Mouse (Mus musculus) lung, embryonic 16.5 days (tissue): ENCODE measurements around the gene Tulp4. TPM values are rescaled to one million over a fixed set of nuclear protein-coding genes. Genes with fewer than 3 reads are reported as not detected.
"Not testable (repeated sequence)": the region's sequence is repeated elsewhere in the genome, so short reads cannot be mapped to it uniquely, and the experiment has no call there.

Experiments
- ATAC-seq: fragments of 200-750 bp; cut with Nextera tagmentation; 2 replicates; pipeline ENCODE4 v1.8.0; 2017; ENCODE audit warnings: low read depth, mild to moderate bottlenecking, moderate library complexity
- H3K27ac ChIP-seq: fragments of 300-500 bp; sonication (generic); 2 replicates; pipeline ENCODE4 v1.5.1; 2014; ENCODE audit warnings: mild to moderate bottlenecking, control low read depth, low read length
- H3K27me3 ChIP-seq: fragments of 300-500 bp; sonication (generic); 2 replicates; pipeline ENCODE4 v1.6.1; 2014; ENCODE audit warnings: low read depth, low read length, mixed read lengths; ENCODE audit not compliant: control insufficient read depth, insufficient read depth
- H3K36me3 ChIP-seq: fragments of 300-500 bp; sonication (generic); 2 replicates; pipeline ENCODE4 v1.6.1; 2014; ENCODE audit warnings: low read length; ENCODE audit not compliant: control insufficient read depth, insufficient read depth
- H3K4me1 ChIP-seq: fragments of 300-500 bp; sonication (generic); replicated peaks from 2 replicates; pipeline ENCODE4 v1.6.1; 2014; ENCODE audit warnings: low read length, mixed read lengths; ENCODE audit not compliant: control insufficient read depth, insufficient read depth
- H3K4me2 ChIP-seq: fragments of 300-500 bp; sonication (generic); 2 replicates; pipeline ENCODE4 v1.6.1; 2014; ENCODE audit warnings: low read depth, low read length, control low read depth
- H3K4me3 ChIP-seq: fragments of 300-500 bp; sonication (generic); 2 replicates; pipeline ENCODE4 v1.5.1; 2014; ENCODE audit warnings: mild to moderate bottlenecking, low read length, control low read depth
- H3K9ac ChIP-seq: fragments of 300-500 bp; sonication (generic); 2 replicates; pipeline ENCODE4 v1.6.1; 2014; ENCODE audit warnings: low read length, control low read depth
- H3K9me3 ChIP-seq: fragments of 300-500 bp; sonication (generic); 2 replicates; pipeline ENCODE4 v1.6.1; 2016; ENCODE audit warnings: low read length; ENCODE audit not compliant: control insufficient read depth
- WGBS: fragments of 180-500 bp; shearing (Covaris S2); extraction: QIAGEN DNeasy Blood & Tissue Kit; methylation state at CpG from one replicate; pipeline ENCODE4 v1.1.7; 2014; 5-methylcytosine and 5-hydroxymethylcytosine counted together
- polyA plus RNA-seq: library from polyadenylated mRNA; unstranded; fragments of >200 nt; fragmentation: Nextera tagmentation; extraction: Ambion mirVana; gene quantifications from 2 replicates; pipeline ENCODE4 v1.2.1, GENCODE M21; 2015

Tulp4 gene
- polyA plus RNA-seq, 1 experiment from 2014 or later = 56.0 TPM

DNA sequence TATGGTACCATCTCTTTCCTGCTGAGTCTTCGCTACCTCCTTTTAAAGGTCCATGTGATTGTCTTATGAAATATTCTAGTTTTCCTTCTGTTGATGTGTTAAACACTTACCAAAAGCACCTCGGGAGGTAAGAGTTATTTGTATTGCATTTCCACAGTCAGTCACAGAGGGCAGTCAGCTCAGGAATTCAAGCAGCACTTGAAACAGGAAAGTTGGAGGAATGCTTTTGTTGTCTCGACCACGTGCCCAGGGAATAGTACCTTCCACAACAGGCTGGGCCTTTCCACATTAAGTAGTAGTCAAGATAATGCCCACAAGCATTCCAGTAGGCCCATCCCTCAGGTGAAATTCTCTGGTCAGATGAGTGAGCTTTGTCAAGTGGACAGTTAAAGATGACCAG lies 97.6 kb downstream of the Tulp4 start:
- H3K4me1 ChIP-seq = no peaks in the 10 kb centered on the region
- peak; percentile 71; the same call in 1 of the 2 replicates for ATAC-seq
- no peak overlapping the region for H3K4me2 ChIP-seq
- peak overlapping the region; percentile 45; the same call in 1 of the 2 replicates for H3K27ac ChIP-seq
- H3K27me3 ChIP-seq = no peaks in the 10 kb centered on the region
- no peak overlapping the region for H3K9ac ChIP-seq
- no peaks in the 10 kb centered on the region for H3K9me3 ChIP-seq
- 36% methylated on average over 4 of the region's 4 CpGs for WGBS
- peaks cover 6% of the 10 kb centered on the region for H3K36me3 ChIP-seq
- no peak overlapping the region for H3K4me3 ChIP-seq

DNA sequence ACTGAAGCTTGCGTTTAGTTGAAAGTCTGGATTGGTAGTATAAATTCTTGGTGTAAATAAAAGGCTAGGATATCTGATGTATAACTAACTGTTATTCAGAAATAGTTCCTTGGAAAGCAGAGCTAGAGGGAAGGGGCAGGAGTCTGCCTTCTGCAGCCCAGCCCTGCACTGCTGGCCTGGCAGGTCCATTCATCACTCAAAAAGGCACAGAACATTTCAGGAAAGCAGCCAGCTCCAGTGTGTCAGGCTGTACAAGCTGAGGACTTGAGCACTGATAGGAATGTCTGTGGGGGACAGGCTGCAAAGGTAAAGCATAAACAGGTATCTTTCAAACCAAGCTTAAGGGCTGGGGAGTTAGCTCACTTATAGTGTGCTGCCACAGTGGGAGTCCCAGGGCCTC lies 105.5 kb downstream of the Tulp4 start:
- no peak for ATAC-seq
- WGBS = 83% methylated on average over 1 of the region's 1 CpGs
- Histone ChIP-seq H3K4me1 (no peaks in the 10 kb centered on the region), H3K27ac (no peak overlapping the region), H3K9me3 (no peaks in the 10 kb centered on the region), H3K27me3 (no peaks in the 10 kb centered on the region), H3K9ac (no peak overlapping the region), H3K4me3 (no peak overlapping the region), H3K4me2 (no peak overlapping the region), H3K36me3 (peaks cover 10% of the 10 kb centered on the region; the same call in 1 of the 2 replicates)

DNA sequence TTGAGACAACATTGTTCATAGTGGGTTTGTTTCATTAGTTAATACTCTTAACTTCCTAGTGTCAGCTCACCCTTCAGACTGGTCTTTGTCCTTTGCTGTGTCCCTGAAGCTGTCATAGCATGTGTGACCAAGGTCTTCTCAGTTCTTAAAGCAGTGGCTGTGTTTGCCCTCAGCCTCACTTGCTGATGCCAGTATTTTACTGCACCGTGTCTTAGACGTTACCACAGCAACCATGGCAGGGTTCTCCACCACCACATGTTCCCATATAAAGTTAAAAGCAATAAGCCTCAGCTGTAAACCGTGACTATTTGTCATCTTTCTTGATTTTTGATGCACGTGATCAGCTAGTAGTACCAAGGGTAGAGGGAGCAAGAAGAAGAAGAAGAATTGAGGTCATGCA lies 109.4 kb downstream of the Tulp4 start:
- H3K36me3 ChIP-seq = peaks cover 6% of the 10 kb centered on the region; the same call in 1 of the 2 replicates
- no peak overlapping the region for H3K9ac ChIP-seq
- no peaks in the 10 kb centered on the region for H3K27me3 ChIP-seq
- WGBS = 89% methylated on average over 4 of the region's 4 CpGs
- no peak overlapping the region for H3K4me2 ChIP-seq
- H3K9me3 ChIP-seq = no peaks in the 10 kb centered on the region
- H3K27ac ChIP-seq = no peak overlapping the region
- ATAC-seq = no peak
- no peaks in the 10 kb centered on the region for H3K4me1 ChIP-seq
- H3K4me3 ChIP-seq = no peak overlapping the region

DNA sequence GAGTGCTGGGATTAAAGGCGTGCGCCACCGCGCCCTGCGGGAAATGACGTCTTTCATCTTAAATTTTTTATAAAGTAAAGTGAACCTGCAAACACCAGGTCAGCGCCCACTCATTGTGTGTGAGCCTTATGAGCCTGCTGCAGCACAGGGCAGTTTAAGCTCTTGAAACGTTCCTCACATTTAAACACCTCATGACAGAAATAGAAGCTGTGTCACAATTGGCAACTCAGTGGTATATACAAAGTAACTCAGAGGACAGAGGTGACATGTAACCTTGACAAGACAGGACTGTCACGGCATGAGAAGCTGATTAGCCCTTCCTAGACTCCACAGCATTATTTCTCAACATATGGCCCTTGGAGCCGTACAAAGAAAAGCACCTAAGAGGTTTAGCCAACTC lies 110.3 kb downstream of the Tulp4 start:
- no peaks in the 10 kb centered on the region for H3K9me3 ChIP-seq
- no peaks in the 10 kb centered on the region for H3K27me3 ChIP-seq
- no peak overlapping the region for H3K27ac ChIP-seq
- peaks cover 6% of the 10 kb centered on the region; the same call in 1 of the 2 replicates for H3K36me3 ChIP-seq
- no peaks in the 10 kb centered on the region for H3K4me1 ChIP-seq
- no peak overlapping the region for H3K9ac ChIP-seq
- no peak for ATAC-seq
- H3K4me3 ChIP-seq = no peak overlapping the region
- 87% methylated on average over 10 of the region's 10 CpGs for WGBS
- no peak overlapping the region for H3K4me2 ChIP-seq

DNA sequence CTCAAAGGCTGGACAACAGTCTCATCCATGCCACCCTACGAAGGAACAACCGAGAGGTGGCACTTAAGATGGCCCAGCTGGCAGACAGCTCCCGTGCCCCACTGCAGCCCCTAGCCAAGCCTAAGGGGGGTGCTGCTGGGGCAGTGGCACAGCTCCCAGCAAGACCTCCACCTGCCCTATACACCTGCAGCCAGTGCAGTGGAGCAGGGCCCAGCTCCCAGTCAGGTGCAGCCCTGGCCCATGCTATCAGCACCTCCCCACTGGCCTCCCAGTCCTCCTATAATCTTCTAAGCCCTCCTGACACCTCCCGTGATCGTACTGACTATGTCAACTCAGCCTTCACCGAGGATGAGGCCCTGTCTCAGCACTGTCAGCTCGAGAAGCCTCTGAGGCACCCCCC lies 126.4 kb downstream of the Tulp4 start:
- 0 out of 2 replicates have a peak, but pooled peaks have one; percentile 43 for ATAC-seq

DNA sequence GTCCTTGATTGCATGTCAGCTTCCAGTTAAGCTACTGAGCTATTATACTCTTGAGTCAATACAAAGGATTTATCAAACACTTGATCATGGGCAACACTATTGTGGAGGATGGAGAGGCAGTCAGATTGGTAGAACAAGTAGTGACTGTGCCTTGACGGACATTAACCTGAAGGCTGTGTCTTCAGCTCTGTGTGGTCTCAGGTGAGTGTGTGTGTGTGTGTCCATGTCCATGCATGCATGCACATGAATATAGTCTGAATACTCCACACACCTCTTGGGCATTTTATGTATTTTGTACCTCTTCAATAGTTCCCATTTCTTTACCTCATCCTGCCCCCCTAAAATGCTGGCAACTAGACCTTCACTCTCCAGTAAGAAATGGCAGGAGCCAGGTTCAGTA lies 145.1 kb downstream of the Tulp4 start:
- not testable (repeated sequence) for H3K4me3 ChIP-seq, H3K36me3 ChIP-seq, H3K9ac ChIP-seq, H3K9me3 ChIP-seq, H3K4me2 ChIP-seq, H3K4me1 ChIP-seq, H3K27me3 ChIP-seq, ATAC-seq, H3K27ac ChIP-seq
- WGBS = 88% methylated on average over 1 of the region's 1 CpGs

More for the DNA sequence above, 126.4 kb downstream of the Tulp4 start:
- H3K36me3 ChIP-seq, H3K9ac ChIP-seq, H3K4me1 ChIP-seq, H3K27me3 ChIP-seq, H3K4me2 ChIP-seq, H3K4me3 ChIP-seq, H3K27ac ChIP-seq, H3K9me3 ChIP-seq: not testable (repeated sequence)
- WGBS = no CpG with 5 or more reads among the region's 7 CpGs

DNA sequence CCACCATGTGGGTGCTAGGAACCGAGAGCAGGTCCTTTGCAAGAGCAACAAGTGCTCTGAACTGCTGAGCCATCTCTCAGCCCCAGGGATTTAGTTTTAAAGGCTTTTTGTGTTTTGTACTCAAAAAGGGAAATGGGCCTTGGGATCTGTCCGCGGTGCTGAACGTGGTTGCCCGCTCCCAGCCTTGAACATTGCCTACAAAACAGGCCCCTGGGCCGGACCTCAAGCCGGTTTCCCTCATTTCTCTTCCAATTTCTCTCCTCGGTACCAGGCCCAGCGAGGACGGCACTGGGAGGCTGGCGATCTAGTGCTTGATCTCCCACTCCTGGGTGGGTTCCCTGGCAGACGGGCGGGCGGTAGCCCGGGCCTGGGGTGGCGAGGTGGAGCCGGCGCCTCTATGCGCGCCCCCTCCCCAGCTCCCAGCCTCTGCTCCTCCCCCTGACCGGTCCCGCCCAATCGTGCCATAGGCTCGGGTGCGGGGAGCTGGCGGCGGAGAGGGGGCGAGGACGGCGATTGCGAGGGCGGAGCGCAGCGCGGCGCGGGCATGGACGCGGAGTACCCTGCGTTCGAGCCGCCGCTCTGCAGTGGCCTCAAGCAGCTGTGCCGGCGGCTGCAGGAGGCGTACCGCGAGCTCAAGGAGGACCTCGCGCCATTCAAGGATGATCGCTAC lies 150.3 kb downstream of the Tulp4 start, which contains the start of gene Tmem181a:
Gene Tmem181a (plus strand): TSS at position 461 of the 670 bp plus-strand sequence.
- not testable (repeated sequence) for H3K27ac ChIP-seq, H3K9ac ChIP-seq, H3K36me3 ChIP-seq, H3K4me1 ChIP-seq, H3K9me3 ChIP-seq, H3K4me3 ChIP-seq, H3K27me3 ChIP-seq
- 0 out of 2 replicates have a peak within 1 kb of the TSS, but pooled peaks have one; percentile 34 for H3K4me2 ChIP-seq
- 1% methylated on average over 14 of the region's 51 CpGs for WGBS
- peak; percentile 77 for ATAC-seq

DNA sequence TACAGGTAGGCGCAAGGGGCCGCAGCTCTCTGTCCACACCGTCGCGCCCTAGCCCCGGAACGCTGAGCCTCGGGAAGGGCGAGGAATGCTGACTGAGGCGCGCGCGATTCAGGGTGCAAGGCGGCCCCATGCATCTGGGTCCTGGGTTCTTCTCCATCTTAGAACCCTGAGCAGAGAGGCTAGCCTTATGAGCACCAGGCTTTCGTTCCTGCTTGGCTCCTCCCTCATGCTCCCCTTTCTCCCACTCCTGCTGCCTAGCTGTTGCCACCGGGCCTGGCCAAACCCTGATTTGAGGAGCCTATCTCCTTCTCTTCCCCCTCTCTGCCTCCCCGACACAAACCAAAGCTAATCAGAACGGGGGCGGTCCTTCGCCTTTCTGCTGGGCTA lies 150.8 kb downstream of the Tulp4 start:
- not testable (repeated sequence) for H3K4me2 ChIP-seq, H3K4me1 ChIP-seq, H3K27ac ChIP-seq, H3K36me3 ChIP-seq, H3K27me3 ChIP-seq, H3K9me3 ChIP-seq, H3K4me3 ChIP-seq, ATAC-seq, H3K9ac ChIP-seq
- WGBS = 0% methylated on average over 3 of the region's 20 CpGs

DNA sequence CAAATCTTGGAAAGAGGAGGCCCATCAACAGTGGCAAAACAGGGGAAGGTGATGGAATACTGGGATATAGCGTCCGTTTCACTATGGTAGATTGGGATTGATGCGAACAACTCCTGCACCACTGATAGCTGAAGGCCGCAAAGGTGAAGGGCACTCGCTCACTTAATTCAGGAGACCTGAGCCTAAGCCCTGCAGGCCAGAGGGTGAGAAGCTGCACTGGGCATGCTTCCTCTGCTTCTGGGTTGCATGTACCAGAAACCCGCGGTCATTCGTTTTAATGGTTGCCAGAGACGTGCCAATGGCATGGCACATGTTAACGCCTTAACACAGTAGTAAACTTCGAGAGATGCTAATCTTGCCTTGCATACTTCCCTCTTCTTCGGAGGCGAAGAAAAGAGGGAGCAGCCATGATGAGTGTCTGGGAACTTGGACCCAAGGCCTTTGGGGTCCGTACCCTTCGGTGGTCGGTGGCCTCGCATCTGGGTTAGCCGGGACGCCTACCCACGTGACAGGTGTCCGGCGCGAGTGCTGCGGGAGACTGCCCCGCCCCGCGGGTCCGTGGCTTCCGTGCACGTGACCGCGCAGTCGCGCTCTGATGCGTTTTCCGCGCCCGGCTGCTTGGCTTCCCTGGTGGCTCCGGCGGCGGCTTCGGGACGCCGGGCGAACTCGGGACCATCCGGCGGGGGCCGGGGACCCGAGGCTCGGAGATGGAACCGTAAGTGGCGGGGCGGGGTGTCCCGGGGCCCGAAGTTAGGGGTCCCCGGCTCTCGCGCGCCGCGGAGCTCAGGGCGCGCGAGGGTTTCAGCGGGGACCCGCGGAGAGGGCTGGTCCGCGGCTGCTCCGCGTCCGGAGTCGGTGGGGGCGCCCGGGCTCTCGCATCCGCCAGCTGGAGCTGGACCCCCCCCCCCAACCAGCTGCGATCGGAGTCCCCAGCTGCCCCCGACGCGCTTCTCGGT lies 163.9 kb downstream of the Tulp4 start:
- H3K4me2 ChIP-seq = peak overlapping the region; percentile 63
- peak; percentile 91 for ATAC-seq
- H3K9ac ChIP-seq = peak overlapping the region; percentile 68
- not testable (repeated sequence) for H3K4me1 ChIP-seq, H3K27me3 ChIP-seq, H3K9me3 ChIP-seq, H3K27ac ChIP-seq, H3K36me3 ChIP-seq
- WGBS = under 1% methylated on average over 45 of the region's 84 CpGs
- H3K4me3 ChIP-seq = peak overlapping the region; percentile 54
